Comparison of ENCODE assay signal across 31 mouse cellular contexts in the genomic region with DNA sequence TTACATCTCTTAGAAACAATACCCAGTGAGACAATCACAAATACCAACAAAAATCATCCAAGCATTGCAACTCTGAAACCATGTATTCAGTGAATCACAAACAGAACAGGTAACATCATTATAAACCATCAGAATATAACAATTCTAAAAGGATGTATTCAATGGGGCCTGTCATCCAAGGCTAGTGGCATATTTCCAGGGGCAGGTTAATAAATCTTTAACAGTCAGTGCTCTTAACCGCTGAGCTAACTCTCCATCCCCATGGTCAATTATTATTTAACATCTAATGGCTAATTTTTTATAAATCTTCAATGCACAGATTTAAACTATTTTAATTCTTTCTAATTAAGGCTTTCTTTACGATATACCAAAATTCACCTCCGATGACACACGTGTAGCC.
"Had no signal": no experiment of that assay in that cellular context is flagged by ENCODE, and none has a peak within 500 bp of the region (broad histone marks: within the 10 kb centered on the region; RNA-seq: fewer than 3 reads in every experiment).

No protein-coding gene starts in this region.

- H3K4me3 ChIP-seq: heart, embryonic 10.5 days; heart, embryonic 12.5 days; heart, embryonic 13.5 days; heart, embryonic 15.5 days; hindbrain, embryonic 10.5 days; hindbrain, embryonic 12.5 days; hindbrain, embryonic 13.5 days; hindbrain, embryonic 15.5 days; intestine, embryonic 15.5 days; layer of hippocampus, adult 2 months; left cerebral cortex, adult 2 months had no signal

- H3K9ac ChIP-seq: heart, embryonic 12.5 days; heart, embryonic 13.5 days; heart, embryonic 15.5 days; hindbrain, embryonic 12.5 days; hindbrain, embryonic 13.5 days; hindbrain, embryonic 14.5 days; hindbrain, embryonic 15.5 days; intestine, embryonic 15.5 days had no signal

- DNase-seq: heart, postnatal 10 days; heart, postnatal 14 days; heart, postnatal 36 days; heart, postnatal 4 days; kidney, adult 18-20 months; kidney, adult 8-10 months; kidney, postnatal 10 days; kidney, postnatal 14 days; kidney, postnatal 25 days; kidney, postnatal 4 days; layer of hippocampus, adult 9-11 months; layer of hippocampus, postnatal 36 days had no signal

- H3K9me3 ChIP-seq: heart, embryonic 10.5 days; heart, embryonic 13.5 days; heart, embryonic 15.5 days; hindbrain, embryonic 12.5 days; hindbrain, embryonic 13.5 days; hindbrain, embryonic 15.5 days; intestine, embryonic 15.5 days had no signal

- H3K36me3 ChIP-seq: heart, embryonic 10.5 days; heart, embryonic 12.5 days; heart, embryonic 13.5 days; heart, embryonic 15.5 days; hindbrain, embryonic 10.5 days; hindbrain, embryonic 12.5 days; hindbrain, embryonic 13.5 days; hindbrain, embryonic 15.5 days; intestine, embryonic 15.5 days had no signal

- ATAC-seq: hindbrain, embryonic 16.5 days; hindbrain, postnatal 0 days; inflammation-experienced regulatory T-cells, adult 6 months; intestine, embryonic 15.5 days; intestine, embryonic 16.5 days; intestine, postnatal 0 days had no signal

- H3K27ac ChIP-seq: heart, embryonic 10.5 days; heart, embryonic 13.5 days; heart, embryonic 15.5 days; hindbrain, embryonic 10.5 days; hindbrain, embryonic 12.5 days; hindbrain, embryonic 13.5 days; hindbrain, embryonic 14.5 days; hindbrain, embryonic 15.5 days; hindbrain, postnatal 0 days; intestine, embryonic 15.5 days; kidney, postnatal 0 days; layer of hippocampus, adult 2 months; left cerebral cortex, adult 2 months had no signal

- H3K4me1 ChIP-seq: heart, embryonic 10.5 days; heart, embryonic 12.5 days; heart, embryonic 13.5 days; heart, embryonic 15.5 days; hindbrain, embryonic 10.5 days; hindbrain, embryonic 12.5 days; hindbrain, embryonic 13.5 days; hindbrain, embryonic 15.5 days; intestine, embryonic 15.5 days had no signal

- H3K27me3 ChIP-seq: heart, embryonic 12.5 days; heart, embryonic 13.5 days; heart, embryonic 15.5 days; hindbrain, embryonic 12.5 days; hindbrain, embryonic 13.5 days; hindbrain, embryonic 15.5 days; intestine, embryonic 15.5 days had no signal

- H3K4me2 ChIP-seq: heart, embryonic 11.5 days; heart, embryonic 12.5 days; heart, embryonic 13.5 days; heart, embryonic 15.5 days; hindbrain, embryonic 12.5 days; hindbrain, embryonic 13.5 days; hindbrain, embryonic 14.5 days; hindbrain, embryonic 15.5 days; intestine, embryonic 15.5 days had no signal
